Mouse (Mus musculus): ENCODE data around the gene Plch2. TPM values are rescaled to one million over a fixed set of nuclear protein-coding genes. Genes with fewer than 3 reads are reported as not detected.
A peak's percentile ranks its signal among the peaks of the same experiment; 100 is the strongest.

Plch2 gene
- total and polyA plus RNA-seq, 2 experiments from 2014 or later = 17.4 to 42.1 TPM

- ATAC-seq = peak; percentile 63
- TF ChIP-seq CTCF (IDR thresholded peaks at IDR 0.05; ENCODE audit: low read depth) = no peak
- H3K4me1 ChIP-seq (ENCODE audit: insufficient read depth) = no peaks in the 10 kb centered on the region
These were observed 51.3 kb downstream of the Plch2 start for GRCm38 (mm10) chr4:155005278-155005677.

GRCm38 (mm10) chr4:154999379-154999778 is 57.2 kb downstream of the Plch2 start:
- Histone ChIP-seq H3K4me2 (ENCODE audit: low read depth) (no peak overlapping the region), H3K4me3 (ENCODE audit: low read depth, low read length) (no peak overlapping the region), H3K9ac (no peak overlapping the region), H3K27me3 (ENCODE audit: insufficient read depth, low read length) (no peaks in the 10 kb centered on the region), H3K9me3 (ENCODE audit: low read length) (no peaks in the 10 kb centered on the region), H3K36me3 (ENCODE audit: insufficient read depth) (no peaks in the 10 kb centered on the region), H3K4me1 (ENCODE audit: insufficient read depth) (no peaks in the 10 kb centered on the region), H3K27ac (ENCODE audit: low read depth, low read length) (no peak overlapping the region)
- WGBS = 94% methylated on average over 5 of the region's 5 CpGs
- no peak for TF ChIP-seq CTCF (IDR thresholded peaks at IDR 0.05; ENCODE audit: low read depth)
- DNase-seq (no peak), ATAC-seq (no peak)

More at GRCm38 (mm10) chr4:155005278-155005677, 51.3 kb downstream of the Plch2 start:
- WGBS = 86% methylated on average over 3 of the region's 3 CpGs
- DNase-seq = no peak
- H3K36me3 ChIP-seq (ENCODE audit: insufficient read depth) = peaks cover 3% of the 10 kb centered on the region; the same call in 1 of the 2 replicates
- no peaks in the 10 kb centered on the region for H3K27me3 ChIP-seq (ENCODE audit: insufficient read depth, low read length)
- H3K27ac ChIP-seq (ENCODE audit: low read depth, low read length) = no peak overlapping the region
- H3K9ac ChIP-seq = no peak overlapping the region
- no peak overlapping the region for H3K4me3 ChIP-seq (ENCODE audit: low read depth, low read length)
- no peaks in the 10 kb centered on the region for H3K9me3 ChIP-seq (ENCODE audit: low read length)
- no peak overlapping the region for H3K4me2 ChIP-seq (ENCODE audit: low read depth)

- Histone ChIP-seq H3K4me3 (ENCODE audit: low read depth, low read length) (no peak overlapping the region), H3K9ac (no peak overlapping the region), H3K27ac (ENCODE audit: low read depth, low read length) (no peak overlapping the region), H3K4me2 (ENCODE audit: low read depth) (no peak overlapping the region), H3K4me1 (ENCODE audit: insufficient read depth) (no peaks in the 10 kb centered on the region), H3K36me3 (ENCODE audit: insufficient read depth) (no peaks in the 10 kb centered on the region), H3K27me3 (ENCODE audit: insufficient read depth, low read length) (no peaks in the 10 kb centered on the region), H3K9me3 (ENCODE audit: low read length) (no peaks in the 10 kb centered on the region)
- TF ChIP-seq CTCF (IDR thresholded peaks at IDR 0.05; ENCODE audit: low read depth) = no peak
- no peak for DNase-seq
- 40% methylated on average over 8 of the region's 8 CpGs for WGBS
- ATAC-seq = 0 out of 2 replicates have a peak, but pooled peaks have one; percentile 20
These were observed 59.9 kb downstream of the Plch2 start for GRCm38 (mm10) chr4:154996572-154997154.

GRCm38 (mm10) chr4:154994876-154995275 is 61.7 kb downstream of the Plch2 start:
- ATAC-seq (no peak), DNase-seq (no peak)
- H3K9me3 ChIP-seq (ENCODE audit: low read length) = no peaks in the 10 kb centered on the region
- TF ChIP-seq CTCF (IDR thresholded peaks at IDR 0.05; ENCODE audit: low read depth) = no peak
- 74% methylated on average over 4 of the region's 4 CpGs for WGBS
- no peak overlapping the region for H3K4me3 ChIP-seq (ENCODE audit: low read depth, low read length)
- no peak overlapping the region for H3K9ac ChIP-seq
- H3K4me2 ChIP-seq (ENCODE audit: low read depth) = no peak overlapping the region
- no peaks in the 10 kb centered on the region for H3K27me3 ChIP-seq (ENCODE audit: insufficient read depth, low read length)
- H3K4me1 ChIP-seq (ENCODE audit: insufficient read depth) = no peaks in the 10 kb centered on the region
- no peak overlapping the region for H3K27ac ChIP-seq (ENCODE audit: low read depth, low read length)
- H3K36me3 ChIP-seq (ENCODE audit: insufficient read depth) = no peaks in the 10 kb centered on the region; the same call in 1 of the 2 replicates

GRCm38 (mm10) chr4:154986750-154987149 is 69.8 kb downstream of the Plch2 start:
- WGBS = 66% methylated on average over 15 of the region's 15 CpGs
- H3K4me1 ChIP-seq (ENCODE audit: insufficient read depth) = no peaks in the 10 kb centered on the region
- H3K9me3 ChIP-seq (ENCODE audit: low read length) = no peaks in the 10 kb centered on the region
- no peak overlapping the region for H3K27ac ChIP-seq (ENCODE audit: low read depth, low read length)
- no peak overlapping the region for H3K4me2 ChIP-seq (ENCODE audit: low read depth)
- ATAC-seq (no peak), DNase-seq (no peak)
- TF ChIP-seq CTCF (IDR thresholded peaks at IDR 0.05; ENCODE audit: low read depth) = no peak
- H3K36me3 ChIP-seq (ENCODE audit: insufficient read depth) = no peaks in the 10 kb centered on the region; the same call in 1 of the 2 replicates
- H3K4me3 ChIP-seq (ENCODE audit: low read depth, low read length) = no peak overlapping the region
- H3K9ac ChIP-seq = no peak overlapping the region
- no peaks in the 10 kb centered on the region for H3K27me3 ChIP-seq (ENCODE audit: insufficient read depth, low read length)

- DNase-seq = peak; percentile 81
- Histone ChIP-seq H3K4me2 (ENCODE audit: low read depth) (no peak overlapping the region), H3K9me3 (ENCODE audit: low read length) (no peaks in the 10 kb centered on the region), H3K9ac (peak overlapping the region; percentile 14; the same call in 1 of the 2 replicates), H3K4me1 (ENCODE audit: insufficient read depth) (no peaks in the 10 kb centered on the region), H3K27me3 (ENCODE audit: insufficient read depth, low read length) (no peaks in the 10 kb centered on the region), H3K27ac (ENCODE audit: low read depth, low read length) (no peak overlapping the region), H3K36me3 (ENCODE audit: insufficient read depth) (peaks cover 3% of the 10 kb centered on the region), H3K4me3 (ENCODE audit: low read depth, low read length) (no peak overlapping the region)
- peak; percentile 74 for TF ChIP-seq CTCF (IDR thresholded peaks at IDR 0.05; ENCODE audit: low read depth)
- ATAC-seq = peak; percentile 34; the same call in 1 of the 2 replicates
- WGBS = 11% methylated on average over 17 of the region's 17 CpGs
These were observed 70.5 kb downstream of the Plch2 start for GRCm38 (mm10) chr4:154986096-154986495.

- ATAC-seq (no peak), DNase-seq (no peak)
- Histone ChIP-seq H3K9ac (peak overlapping the region; percentile 14; the same call in 1 of the 2 replicates), H3K27ac (ENCODE audit: low read depth, low read length) (no peak overlapping the region), H3K4me3 (ENCODE audit: low read depth, low read length) (no peak overlapping the region), H3K4me1 (ENCODE audit: insufficient read depth) (no peaks in the 10 kb centered on the region), H3K27me3 (ENCODE audit: insufficient read depth, low read length) (no peaks in the 10 kb centered on the region), H3K9me3 (ENCODE audit: low read length) (no peaks in the 10 kb centered on the region), H3K4me2 (ENCODE audit: low read depth) (no peak overlapping the region), H3K36me3 (ENCODE audit: insufficient read depth) (peaks cover 12% of the 10 kb centered on the region)
- no peak for TF ChIP-seq CTCF (IDR thresholded peaks at IDR 0.05; ENCODE audit: low read depth)
- WGBS = 83% methylated on average over 5 of the region's 5 CpGs
These were observed 71.3 kb downstream of the Plch2 start for GRCm38 (mm10) chr4:154985151-154985777.
